Mouse (Mus musculus) liver, embryonic 14.5 days (tissue): ENCODE data around the gene Tcl1b1.
"Not testable (repeated sequence)": the region's sequence is repeated elsewhere in the genome, so short reads cannot be mapped to it uniquely, and the experiment has no call there.

Experiments
- CTCF ChIP-seq: IDR thresholded peaks from 2 replicates; pipeline ENCODE4 v1.5.1; 2016; ENCODE audit warnings: antibody characterized with exemption, low read depth, control low read depth
- EP300 ChIP-seq: IDR thresholded peaks from 2 replicates; pipeline ENCODE4 v1.6.1; 2016; ENCODE audit warnings: antibody characterized with exemption, low read depth

- peak; percentile 67 for TF ChIP-seq CTCF
- TF ChIP-seq EP300 = not testable (repeated sequence)
These were observed 14.8 kb downstream of the Tcl1b1 start for GRCm38 (mm10) chr12:105174318-105174717.
